20 mouse cellular contexts compared by ENCODE assay signal in the genomic region with DNA sequence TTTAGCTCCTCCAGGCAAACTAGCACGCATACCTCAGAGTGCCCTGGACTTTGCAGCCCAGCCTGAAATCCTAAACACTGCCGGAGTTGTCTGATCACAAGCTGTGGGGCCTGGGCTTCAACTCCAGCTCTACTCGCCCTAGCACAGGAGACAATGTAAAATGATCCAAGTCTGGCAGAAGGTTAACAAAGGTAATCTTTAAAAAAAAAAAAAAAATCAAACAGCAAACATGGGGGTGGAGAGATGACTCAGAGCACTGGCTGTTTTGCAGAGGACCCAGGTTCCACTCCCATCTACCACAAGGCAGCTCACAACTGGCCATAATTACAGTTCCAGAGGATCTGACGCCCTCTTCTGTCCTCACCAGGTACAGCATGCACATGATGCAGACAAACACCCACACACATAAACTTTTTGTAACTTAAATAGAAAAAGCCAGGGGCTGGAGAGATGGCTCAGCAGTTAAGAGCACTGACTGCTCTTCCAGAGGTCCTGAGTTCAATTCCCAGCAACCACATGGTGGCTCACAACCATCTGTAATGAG. TPM values are rescaled to one million over a fixed set of nuclear protein-coding genes. Genes with fewer than 3 reads are reported as not detected.
A peak's percentile ranks its signal among the peaks of the same experiment; 100 is the strongest.
DNase-seq lines count a peak whose midpoint lies in the region; ATAC-seq and TF ChIP-seq lines count a peak whose summit lies in the region.
"Had no signal": no experiment of that assay in that cellular context is flagged by ENCODE, and none has a peak within 500 bp of the region (broad histone marks: within the 10 kb centered on the region; RNA-seq: fewer than 3 reads in every experiment).

No protein-coding gene starts in this region.

- TF ChIP-seq POLR2A in kidney, adult 2 months (IDR thresholded peaks at IDR 0.05; ENCODE audit: low read depth, low read length), result no peak

- no peak overlapping the region for H3K4me3 ChIP-seq in kidney, adult 2 months (ENCODE audit: insufficient read depth, low read depth, low read length)
- no peak overlapping the region for H3K4me3 ChIP-seq in hindbrain, embryonic 10.5 days
- H3K4me3 ChIP-seq: forebrain, embryonic 15.5 days; liver, embryonic 13.5 days; midbrain, embryonic 12.5 days; myocyte had no signal

- ATAC-seq in granulocyte monocyte progenitor cell, adult 5-6 weeks (replicated peaks; ENCODE audit: poor library complexity, severe bottlenecking), result 0 out of 2 replicates have a peak, but pooled peaks have one; percentile 33
- ATAC-seq: forebrain, embryonic 15.5 days; hindbrain, postnatal 0 days had no signal

- no peak overlapping the region for H3K27ac ChIP-seq in kidney, adult 2 months (ENCODE audit: insufficient read depth, low read depth, low read length)
- no peak overlapping the region for H3K27ac ChIP-seq in hindbrain, embryonic 10.5 days
- H3K27ac ChIP-seq: forebrain, embryonic 15.5 days; hindbrain, postnatal 0 days; liver, embryonic 13.5 days; midbrain, embryonic 12.5 days had no signal

- H3K36me3 ChIP-seq in kidney, adult 2 months (ENCODE audit: control insufficient read depth, insufficient read depth, low read length), result no peaks in the 10 kb centered on the region
- H3K36me3 ChIP-seq in hindbrain, embryonic 10.5 days, result peaks cover 21% of the 10 kb centered on the region
- H3K36me3 ChIP-seq: forebrain, embryonic 15.5 days; midbrain, embryonic 12.5 days had no signal

- H3K27me3 ChIP-seq in kidney, adult 2 months (replicated peaks; ENCODE audit: control insufficient read depth, insufficient read depth, low read length), result no peaks in the 10 kb centered on the region
- no peaks in the 10 kb centered on the region for H3K27me3 ChIP-seq in hindbrain, embryonic 10.5 days (ENCODE audit: insufficient read depth, poor library complexity, severe bottlenecking)
- H3K27me3 ChIP-seq: forebrain, embryonic 15.5 days; liver, embryonic 13.5 days; midbrain, embryonic 12.5 days had no signal

- H3K4me1 ChIP-seq in kidney, adult 2 months (ENCODE audit: control insufficient read depth, insufficient read depth, low read length), result peaks cover 2% of the 10 kb centered on the region; the same call in 1 of the 2 replicates
- no peaks in the 10 kb centered on the region for H3K4me1 ChIP-seq in hindbrain, embryonic 10.5 days (replicated peaks)
- H3K4me1 ChIP-seq: forebrain, embryonic 15.5 days; midbrain, embryonic 12.5 days had no signal

- no peaks in the 10 kb centered on the region for H3K9me3 ChIP-seq in hindbrain, embryonic 10.5 days
- H3K9me3 ChIP-seq: forebrain, embryonic 15.5 days; liver, embryonic 13.5 days; midbrain, embryonic 12.5 days had no signal

- no peak for DNase-seq in kidney, adult 2 months
- DNase-seq in kidney, adult 11 months, result no peak
- DNase-seq in 416B (ENCODE audit: low read depth) (peak; percentile 46), ES-CJ7 (ENCODE audit: low read depth, low spot score) (peak; percentile 61)
- DNase-seq in hindbrain, embryonic 10.5 days (ENCODE audit: low spot score), result no peak
- no peak for DNase-seq in urinary bladder, adult 18-20 months (ENCODE audit: low spot score in 2 of 2)
- DNase-seq: adrenal gland, postnatal 25 days; cerebellum, adult 9-11 months; heart, postnatal 14 days; kidney, postnatal 10 days; layer of hippocampus, adult 9-11 months; liver, embryonic 13.5 days; lung, postnatal 36 days; right cerebral cortex, adult 18-20 months; thymus, postnatal 36 days had no signal

- WGBS in kidney, adult 2 months, result 59% methylated on average over 4 of the region's 4 CpGs
- 83% methylated on average over 4 of the region's 4 CpGs for WGBS in hindbrain, embryonic 10.5 days

- TF ChIP-seq CTCF in kidney, adult 2 months (conservative IDR thresholded peaks at IDR 0.05; ENCODE audit: insufficient read depth, insufficient read length, low read depth, low read length), result peak; percentile 51; the same call in 1 of the 2 replicates

RNA-seq across cellular contexts. Expression of gene Stau1, which starts 12.7 kb away (rescaled TPM):
- polyA plus RNA-seq in kidney, adult 2 months (2012; rRNA removed), result 25.7 and 34.2 TPM in 2 replicates
- 46.7 and 50.7 TPM in 2 replicates for total RNA-seq in granulocyte monocyte progenitor cell, adult 5-6 weeks (2014; fragmentation: Nextera tagmentation)
- 25.4 and 34.3 TPM in 2 replicates for total RNA-seq in granulocyte monocyte progenitor cell, adult 5-6 weeks (2017)
- polyA plus RNA-seq in hindbrain, embryonic 10.5 days (2016; fragmentation: Nextera tagmentation; extraction: Ambion mirVana), result 89.6 and 91.9 TPM in 2 replicates

RNA-seq across cellular contexts. Expression of gene Ddx27, which starts 31.6 kb away (rescaled TPM):
- polyA plus RNA-seq in kidney, adult 2 months (2012; rRNA removed), result 14.9 and 15.0 TPM in 2 replicates
- 61.9 and 68.6 TPM in 2 replicates for total RNA-seq in granulocyte monocyte progenitor cell, adult 5-6 weeks (2014; fragmentation: Nextera tagmentation)
- total RNA-seq in granulocyte monocyte progenitor cell, adult 5-6 weeks (2017), result 97.9 and 106 TPM in 2 replicates
- 49.1 and 68.1 TPM in 2 replicates for polyA plus RNA-seq in hindbrain, embryonic 10.5 days (2016; fragmentation: Nextera tagmentation; extraction: Ambion mirVana)

Comparison
In these comparisons a context has a peak if more than half of its experiments do, and no peak if none do; other contexts are left out.
1. DNase-seq: peak in 416B (single experiment) and ES-CJ7 (single experiment); none in kidney, adult 2 months (single experiment), kidney, adult 11 months (single experiment), hindbrain, embryonic 10.5 days (single experiment) and urinary bladder, adult 18-20 months (0 of 2).